Mouse (Mus musculus) right cerebral cortex, postnatal 4 days (tissue): Measurements from ENCODE around the gene Abcb1b.
"Not testable (repeated sequence)": the region's sequence is repeated elsewhere in the genome, so short reads cannot be mapped to it uniquely, and the experiment has no call there.

Source experiments
- DNase-seq: peaks from one replicate; pipeline ENCODE4 v3.0.0-alpha.2; 2022

Abcb1b gene

GRCm38 (mm10) chr5:8797987-8798751 is at the start of gene Abcb1b:
Abcb1b (plus strand) TSS chr5:8798147.
- peak; percentile 48 for DNase-seq

- no peak for DNase-seq
Measured at GRCm38 (mm10) chr5:8772866-8773265, 25.1 kb upstream of the Abcb1b start.

GRCm38 (mm10) chr5:8778311-8778710 is 19.6 kb upstream of the Abcb1b start:
- DNase-seq: no peak

GRCm38 (mm10) chr5:8778751-8779150 is 19.2 kb upstream of the Abcb1b start:
- no peak for DNase-seq

GRCm38 (mm10) chr5:8792281-8792680 is 5.7 kb upstream of the Abcb1b start:
- DNase-seq: no peak

- DNase-seq: no peak
Measured at GRCm38 (mm10) chr5:8798752-8799115, 787 bp downstream of the Abcb1b start.

GRCm38 (mm10) chr5:8805742-8806141 is 7.8 kb downstream of the Abcb1b start:
- no peak for DNase-seq

- no peak for DNase-seq
Measured at GRCm38 (mm10) chr5:8807137-8808004, 9.4 kb downstream of the Abcb1b start.

- DNase-seq: no peak
Measured at GRCm38 (mm10) chr5:8813872-8814271, 15.9 kb downstream of the Abcb1b start.

GRCm38 (mm10) chr5:8819635-8820591 is 22.0 kb downstream of the Abcb1b start:
- no peak for DNase-seq

GRCm38 (mm10) chr5:8820592-8821104 is 22.7 kb downstream of the Abcb1b start:
- DNase-seq: not testable (repeated sequence)

GRCm38 (mm10) chr5:8838661-8839438 is 40.9 kb downstream of the Abcb1b start:
- DNase-seq: no peak

- DNase-seq: no peak
Measured at GRCm38 (mm10) chr5:8839651-8840050, 41.7 kb downstream of the Abcb1b start.

- DNase-seq: peak; percentile 76
Measured at GRCm38 (mm10) chr5:8840887-8841286, 42.9 kb downstream of the Abcb1b start.

GRCm38 (mm10) chr5:8842815-8843214 is 44.9 kb downstream of the Abcb1b start:
- DNase-seq: no peak

- DNase-seq: not testable (repeated sequence)
Measured at GRCm38 (mm10) chr5:8848607-8849575, 50.9 kb downstream of the Abcb1b start.

GRCm38 (mm10) chr5:8850851-8851250 is 52.9 kb downstream of the Abcb1b start:
- no peak for DNase-seq

GRCm38 (mm10) chr5:8857201-8857600 is 59.3 kb downstream of the Abcb1b start:
- no peak for DNase-seq

- no peak for DNase-seq
Measured at GRCm38 (mm10) chr5:8861811-8862210, 63.9 kb downstream of the Abcb1b start.

GRCm38 (mm10) chr5:8863580-8864337 is 65.8 kb downstream of the Abcb1b start:
- no peak for DNase-seq
